Mouse (Mus musculus) embryonic facial prominence, embryonic 15.5 days (tissue): Measurements from ENCODE around the gene Pdc. TPM values are rescaled to one million over a fixed set of nuclear protein-coding genes. Genes with fewer than 3 reads are reported as not detected.
"Not testable (repeated sequence)": the region's sequence is repeated elsewhere in the genome, so short reads cannot be mapped to it uniquely, and the experiment has no call there.

Experiments
- ATAC-seq: fragments of 200-750 bp; cut with Nextera tagmentation; 2 replicates; pipeline ENCODE4 v1.8.0; 2017; ENCODE audit warnings: low read depth, moderate TSS enrichment; ENCODE audit not compliant: insufficient number of reproducible peaks, low FRiP score, low TSS enrichment
- H3K27ac ChIP-seq: fragments of 300-500 bp; sonication (generic); replicated peaks from 2 replicates; pipeline ENCODE4 v1.5.1; 2015; ENCODE audit warnings: mild to moderate bottlenecking, inconsistent platforms
- H3K27me3 ChIP-seq: fragments of 300-500 bp; sonication (generic); 2 replicates; pipeline ENCODE4 v1.6.1; 2015; ENCODE audit warnings: inconsistent platforms
- H3K36me3 ChIP-seq: fragments of 300-500 bp; sonication (generic); 2 replicates; pipeline ENCODE4 v1.6.1; 2015; ENCODE audit warnings: mild to moderate bottlenecking, inconsistent platforms
- H3K4me1 ChIP-seq: fragments of 300-500 bp; sonication (generic); 2 replicates; pipeline ENCODE4 v1.6.1; 2015; ENCODE audit warnings: inconsistent platforms
- H3K4me2 ChIP-seq: fragments of 300-500 bp; sonication (generic); replicated peaks from 2 replicates; pipeline ENCODE4 v1.6.1; 2015; ENCODE audit warnings: mild to moderate bottlenecking, inconsistent platforms
- H3K4me3 ChIP-seq: fragments of 300-500 bp; sonication (generic); replicated peaks from 2 replicates; pipeline ENCODE4 v1.5.1; 2015; ENCODE audit warnings: mild to moderate bottlenecking, inconsistent platforms
- H3K9ac ChIP-seq: fragments of 300-500 bp; sonication (generic); 2 replicates; pipeline ENCODE4 v1.6.1; 2015; ENCODE audit warnings: inconsistent platforms
- H3K9me3 ChIP-seq: fragments of 300-500 bp; sonication (generic); replicated peaks from 2 replicates; pipeline ENCODE4 v1.6.1; 2016; ENCODE audit warnings: inconsistent platforms
- WGBS: fragments of 180-500 bp; shearing (Covaris S2); methylation state at CpG from one replicate; pipeline ENCODE4 v1.1.7; 2015; 5-methylcytosine and 5-hydroxymethylcytosine counted together
- polyA plus RNA-seq: library from polyadenylated mRNA; unstranded; fragments of >200 nt; fragmentation: Nextera tagmentation; extraction: Ambion mirVana; gene quantifications from 2 replicates; pipeline ENCODE4 v1.2.1, GENCODE M21; 2015

Pdc gene
- 0.22 TPM in 1 of 2 replicates, not detected in the other for polyA plus RNA-seq

DNA sequence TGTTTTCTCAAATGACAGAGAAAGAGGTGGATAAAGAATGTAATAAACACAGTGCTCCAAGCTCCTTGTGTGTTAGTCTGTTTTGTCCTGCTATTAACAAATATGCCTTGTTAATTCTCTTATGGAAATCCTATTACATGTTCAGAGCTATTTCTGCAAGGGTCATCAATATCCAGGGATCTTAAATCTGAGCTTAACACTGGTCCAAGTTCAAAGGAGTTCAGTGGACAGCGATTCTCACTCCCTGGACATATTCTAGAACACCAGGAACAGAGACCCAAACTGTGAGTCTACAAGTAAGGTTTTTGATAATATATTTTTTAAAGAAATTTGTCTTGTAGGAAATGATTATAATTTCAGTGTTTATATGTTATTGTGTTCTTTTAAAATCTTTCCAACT is at the start of gene Pdc:
Pdc (plus strand) TSS at position 213 of the 400 bp plus-strand sequence.
- no peak within 1 kb of the TSS for H3K4me2 ChIP-seq
- no peaks in the 10 kb centered on the region for H3K4me1 ChIP-seq
- 88% methylated on average over 1 of the region's 1 CpGs for WGBS
- no peak for ATAC-seq
- H3K4me3 ChIP-seq: no peak within 1 kb of the TSS
- H3K27me3 ChIP-seq: no peaks in the 10 kb centered on the region
- H3K9ac ChIP-seq: no peak within 1 kb of the TSS
- no peaks in the 10 kb centered on the region for H3K36me3 ChIP-seq
- no peaks in the 10 kb centered on the region for H3K9me3 ChIP-seq
- no peak within 1 kb of the TSS for H3K27ac ChIP-seq

DNA sequence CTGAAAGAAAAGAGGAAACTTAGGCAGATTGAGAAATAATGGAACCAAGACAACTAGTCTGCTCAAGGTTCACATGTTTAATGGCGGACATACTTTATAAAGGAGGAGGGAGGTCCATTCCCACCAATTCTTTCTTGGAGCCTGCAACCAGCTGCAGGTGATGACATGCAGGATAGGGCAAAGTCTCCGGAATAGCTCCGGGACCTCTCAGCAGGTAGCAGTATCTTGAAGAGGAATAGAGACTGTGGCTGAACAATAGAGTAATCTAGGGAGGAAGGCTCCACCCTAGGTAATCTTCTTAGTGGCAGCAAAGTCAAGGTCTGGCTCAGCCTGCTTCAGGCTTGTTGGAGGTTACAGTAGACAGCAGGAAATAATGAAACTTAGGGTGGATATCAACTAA is 25.2 kb upstream of the Pdc start:
- not testable (repeated sequence) for ATAC-seq, H3K4me2 ChIP-seq, H3K27me3 ChIP-seq, H3K4me3 ChIP-seq, H3K4me1 ChIP-seq, H3K27ac ChIP-seq, H3K9me3 ChIP-seq, H3K9ac ChIP-seq, H3K36me3 ChIP-seq
- WGBS: 84% methylated on average over 3 of the region's 3 CpGs

DNA sequence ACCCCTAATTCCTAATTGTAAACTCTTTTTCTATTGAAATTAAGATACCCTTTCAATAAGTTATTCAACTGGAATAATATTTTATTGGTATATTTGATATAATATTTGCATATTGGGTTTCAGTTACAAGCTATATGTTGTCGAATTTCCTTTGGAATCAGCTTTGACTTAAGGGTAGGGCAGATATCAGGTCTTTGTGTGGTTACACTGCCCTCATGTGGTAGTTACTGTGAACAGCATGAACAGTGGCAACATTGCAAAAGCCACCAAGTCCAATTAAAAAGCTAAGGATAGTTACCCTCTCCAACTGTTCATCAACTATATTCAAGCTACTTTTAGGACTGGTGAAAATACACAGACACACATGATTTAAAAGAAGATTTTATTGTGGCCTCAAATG is 11.6 kb upstream of the Pdc start:
- H3K9ac ChIP-seq: no peak overlapping the region
- H3K9me3 ChIP-seq: no peaks in the 10 kb centered on the region
- no peak for ATAC-seq
- H3K27ac ChIP-seq: no peak overlapping the region
- H3K4me3 ChIP-seq: no peak overlapping the region
- H3K4me1 ChIP-seq: no peaks in the 10 kb centered on the region
- no peak overlapping the region for H3K4me2 ChIP-seq
- 38% methylated on average over 1 of the region's 1 CpGs for WGBS
- no peaks in the 10 kb centered on the region for H3K27me3 ChIP-seq
- H3K36me3 ChIP-seq: no peaks in the 10 kb centered on the region

DNA sequence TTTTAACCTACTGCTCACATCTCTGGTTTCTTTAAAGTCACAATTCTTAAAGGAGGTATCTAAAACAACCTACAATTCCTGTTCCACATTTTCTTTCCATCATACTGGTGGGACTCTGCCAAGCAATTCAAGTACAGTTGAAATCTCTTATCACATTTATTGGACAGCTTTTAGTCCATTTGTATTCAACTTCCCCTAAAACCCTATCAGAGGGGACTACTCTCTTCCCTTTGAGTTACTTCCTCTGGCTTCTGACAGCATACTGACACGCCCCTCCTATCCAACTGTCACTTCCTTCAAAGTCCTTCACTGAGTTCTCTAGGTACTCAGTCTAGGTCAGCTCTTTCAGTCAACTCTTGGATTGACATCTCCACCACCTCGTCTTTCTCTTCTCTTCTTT is 15.9 kb downstream of the Pdc start:
- no peak for ATAC-seq
- Histone ChIP-seq H3K36me3 (no peaks in the 10 kb centered on the region), H3K9ac (no peak overlapping the region), H3K4me1 (no peaks in the 10 kb centered on the region), H3K27me3 (no peaks in the 10 kb centered on the region), H3K4me3 (no peak overlapping the region), H3K4me2 (no peak overlapping the region), H3K27ac (no peak overlapping the region), H3K9me3 (no peaks in the 10 kb centered on the region)
- WGBS: 71% methylated on average over 2 of the region's 2 CpGs

DNA sequence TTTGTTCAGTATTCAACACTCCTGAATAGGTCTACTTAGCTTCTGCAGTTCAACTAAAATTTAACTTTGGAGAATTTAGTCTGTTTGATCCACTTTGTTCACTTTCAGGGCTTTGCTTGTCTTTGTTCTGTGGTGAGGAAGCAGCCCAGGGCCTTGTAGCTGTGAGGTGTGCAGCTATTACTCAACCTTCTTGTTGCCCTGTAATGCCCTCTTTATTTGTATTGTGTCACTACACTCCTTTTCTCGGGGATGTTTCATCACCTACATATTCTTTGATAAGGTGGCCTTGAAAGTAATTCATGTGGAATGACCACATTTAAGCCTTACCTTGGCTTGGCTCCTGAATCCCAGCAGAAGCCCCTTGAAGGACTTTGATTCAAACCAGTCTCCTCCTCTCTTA is 41.6 kb downstream of the Pdc start:
- H3K27ac ChIP-seq: no peak overlapping the region
- no peak overlapping the region for H3K9ac ChIP-seq
- ATAC-seq: no peak
- WGBS: 92% methylated on average over 1 of the region's 1 CpGs
- no peak overlapping the region for H3K4me3 ChIP-seq
- no peaks in the 10 kb centered on the region for H3K4me1 ChIP-seq
- no peaks in the 10 kb centered on the region for H3K27me3 ChIP-seq
- no peak overlapping the region for H3K4me2 ChIP-seq
- peaks cover 25% of the 10 kb centered on the region for H3K36me3 ChIP-seq
- no peaks in the 10 kb centered on the region for H3K9me3 ChIP-seq

DNA sequence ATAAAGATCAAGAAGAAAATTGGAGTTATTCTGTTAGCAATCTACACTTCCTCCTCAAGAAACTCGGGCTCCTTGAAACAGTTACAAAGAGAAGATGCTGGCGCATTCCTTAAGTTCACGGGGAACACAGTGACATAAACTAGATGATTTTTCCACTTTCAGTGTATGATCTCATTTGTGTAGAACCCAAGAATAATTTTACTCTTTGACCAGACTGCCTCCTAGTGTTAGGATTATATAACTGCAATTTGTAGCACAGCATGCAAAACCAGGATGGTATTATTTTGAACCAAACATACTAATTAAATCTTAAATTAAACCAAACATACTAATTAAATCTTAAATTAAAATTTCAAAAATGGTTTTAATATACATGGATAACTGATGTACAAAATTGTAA is 53.7 kb downstream of the Pdc start:
- H3K9me3 ChIP-seq: no peaks in the 10 kb centered on the region
- H3K4me3 ChIP-seq: no peak overlapping the region
- H3K4me2 ChIP-seq: no peak overlapping the region
- no peaks in the 10 kb centered on the region for H3K4me1 ChIP-seq
- no peak overlapping the region for H3K27ac ChIP-seq
- H3K9ac ChIP-seq: no peak overlapping the region
- 81% methylated on average over 3 of the region's 3 CpGs for WGBS
- H3K36me3 ChIP-seq: peaks cover 12% of the 10 kb centered on the region
- no peak for ATAC-seq
- no peaks in the 10 kb centered on the region for H3K27me3 ChIP-seq

DNA sequence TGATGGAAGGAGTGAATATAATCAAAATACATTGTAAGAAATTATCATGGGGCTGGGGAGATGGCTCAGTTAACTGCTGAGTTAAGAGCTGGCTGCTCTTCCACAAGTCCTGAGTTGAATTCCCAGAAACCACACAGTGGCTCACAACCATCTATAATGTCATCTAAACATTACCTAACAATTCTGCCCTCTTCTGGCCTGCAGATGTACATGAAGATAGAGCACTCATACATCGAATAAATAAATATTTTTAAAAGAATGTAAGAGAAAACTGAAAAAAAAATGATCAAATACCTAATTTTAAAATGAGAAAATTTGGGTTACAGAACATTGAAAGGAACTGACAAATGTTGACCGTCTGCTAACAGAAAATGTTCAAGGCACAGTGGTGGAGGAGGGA is 55.0 kb downstream of the Pdc start:
- ATAC-seq: no peak
- H3K27me3 ChIP-seq: no peaks in the 10 kb centered on the region
- H3K4me1 ChIP-seq: no peaks in the 10 kb centered on the region
- no peak overlapping the region for H3K4me2 ChIP-seq
- no peaks in the 10 kb centered on the region for H3K9me3 ChIP-seq
- no peak overlapping the region for H3K9ac ChIP-seq
- no peak overlapping the region for H3K4me3 ChIP-seq
- H3K27ac ChIP-seq: no peak overlapping the region
- WGBS: 90% methylated on average over 2 of the region's 2 CpGs
- peaks cover 11% of the 10 kb centered on the region for H3K36me3 ChIP-seq

Other genes with a start within 250 kb of the Pdc start
- gene Ptgs2, start 219.4 kb upstream of the Pdc start, polyA plus RNA-seq: 0.35 and 0.71 TPM in 2 replicates
- gene Tpr, start 73.4 kb downstream of the Pdc start, polyA plus RNA-seq: 157 and 166 TPM in 2 replicates
- gene Odr4, start 73.7 kb downstream of the Pdc start, polyA plus RNA-seq: 38.6 and 41.6 TPM in 2 replicates
- gene Prg4, start 146.7 kb downstream of the Pdc start, polyA plus RNA-seq: 0.54 and 0.63 TPM in 2 replicates